In genomic region chr10:21161359-21162094, GRCm38 (mm10) we compare ENCODE assay signal across 8 mouse cellular contexts. TPM values are rescaled to one million over a fixed set of nuclear protein-coding genes. Genes with fewer than 3 reads are reported as not detected.
DNase-seq lines count a peak whose midpoint lies in the region; ATAC-seq and TF ChIP-seq lines count a peak whose summit lies in the region.

No protein-coding gene starts in this region.

- H3K4me3 ChIP-seq in lung, adult 2 months (replicated peaks; ENCODE audit: extremely low read depth, low read depth, low read length), result peak overlapping the region; percentile 48
- peak overlapping the region; percentile 73 for H3K4me3 ChIP-seq in hindbrain, embryonic 12.5 days
- peak overlapping the region; percentile 65 for H3K4me3 ChIP-seq in liver, postnatal 0 days (ENCODE audit: low read depth, low read length)

- peak overlapping the region; percentile 76 for H3K9ac ChIP-seq in hindbrain, embryonic 12.5 days
- peak overlapping the region; percentile 71 for H3K9ac ChIP-seq in liver, postnatal 0 days (replicated peaks)

- no peaks in the 10 kb centered on the region for H3K36me3 ChIP-seq in hindbrain, embryonic 12.5 days
- no peaks in the 10 kb centered on the region for H3K36me3 ChIP-seq in liver, postnatal 0 days (replicated peaks; ENCODE audit: insufficient read depth, low read length)

- no peak for TF ChIP-seq EP300 in liver, postnatal 0 days (IDR thresholded peaks at IDR 0.05; ENCODE audit: low read depth)

- TF ChIP-seq POLR2A in lung, adult 2 months (IDR thresholded peaks at IDR 0.05; ENCODE audit: borderline replicate concordance, extremely low read depth, low read depth, low read length), result no peak

- H3K27ac ChIP-seq in hindbrain, embryonic 12.5 days, result 0 out of 2 replicates have a peak overlapping the region, but pooled peaks have one; percentile 55
- H3K27ac ChIP-seq in liver, postnatal 0 days (ENCODE audit: low read depth), result peak overlapping the region; percentile 77; the same call in 1 of the 2 replicates

- peak; percentile 49 for ATAC-seq in hindbrain, embryonic 12.5 days (ENCODE audit: low FRiP score)
- ATAC-seq in liver, postnatal 0 days, result no peak; the same call in 1 of the 2 replicates
- no peak for ATAC-seq in activated CD4-positive, CD25-positive, alpha-beta regulatory T cell, adult 4 months

- H3K4me1 ChIP-seq in lung, adult 2 months (ENCODE audit: control insufficient read depth, insufficient read depth, low read length), result 0 out of 2 replicates have a peak, but pooled peaks cover 2% of the 10 kb centered on the region
- H3K4me1 ChIP-seq in hindbrain, embryonic 12.5 days, result peaks cover 19% of the 10 kb centered on the region
- peaks cover 23% of the 10 kb centered on the region; the same call in 1 of the 2 replicates for H3K4me1 ChIP-seq in liver, postnatal 0 days (ENCODE audit: insufficient read depth)

- no peak for DNase-seq in lung, adult 2 months
- DNase-seq in lung, postnatal 10 days, result no peak
- peak; percentile 51 for DNase-seq in c-Kit-positive CD71-positive TER-119-positive erythroid progenitor cells, embryonic 14.5 days (ENCODE audit: low spot score)
- peak; percentile 44 for DNase-seq in liver, postnatal 0 days
- DNase-seq in spleen, postnatal 36 days (ENCODE audit: low spot score in 2 of 2), result peak; percentile 36 to 45
- DNase-seq in cerebellum, adult 9-10 months, result no peak

- 6% methylated on average over 20 of the region's 20 CpGs for WGBS in lung, adult 2 months
- 3% methylated on average over 20 of the region's 20 CpGs for WGBS in hindbrain, embryonic 12.5 days
- WGBS in liver, postnatal 0 days (ENCODE audit: insufficient replicate concordance), result 4% methylated on average over 20 of the region's 20 CpGs

- H3K4me2 ChIP-seq in hindbrain, embryonic 12.5 days (replicated peaks), result peak overlapping the region; percentile 99
- peak overlapping the region; percentile 99 for H3K4me2 ChIP-seq in liver, postnatal 0 days (ENCODE audit: low read depth, low read length)

- peaks cover 37% of the 10 kb centered on the region for H3K27me3 ChIP-seq in hindbrain, embryonic 12.5 days
- H3K27me3 ChIP-seq in liver, postnatal 0 days (ENCODE audit: insufficient read depth, low read length), result peaks cover 15% of the 10 kb centered on the region; the same call in 1 of the 2 replicates

- no peak for TF ChIP-seq CTCF in lung, adult 2 months (IDR thresholded peaks at IDR 0.05; ENCODE audit: insufficient read depth, low read length)
- TF ChIP-seq CTCF in liver, postnatal 0 days (IDR thresholded peaks at IDR 0.05; ENCODE audit: low read depth), result no peak

- H3K9me3 ChIP-seq in hindbrain, embryonic 12.5 days (replicated peaks), result no peaks in the 10 kb centered on the region
- no peaks in the 10 kb centered on the region for H3K9me3 ChIP-seq in liver, postnatal 0 days (ENCODE audit: low read length)

RNA-seq across cellular contexts. Expression of gene Myb, which starts 0.7 kb away (rescaled TPM):
- 4.6 and 5.1 TPM in 2 replicates for polyA plus RNA-seq in lung, adult 2 months (2012; rRNA removed)
- 4.6 and 5.3 TPM in 2 replicates for polyA plus RNA-seq in hindbrain, embryonic 12.5 days (2016; fragmentation: Nextera tagmentation; extraction: Ambion mirVana)
- polyA plus RNA-seq in liver, postnatal 0 days (2015; fragmentation: Nextera tagmentation; extraction: Ambion mirVana), result 10.0 and 11.1 TPM in 2 replicates
- 10 to 100 TPM in 1 of 2 experiments, 1 to 10 TPM in 1; 8.7 to 12.6 TPM for polyA plus RNA-seq in activated CD4-positive, CD25-positive, alpha-beta regulatory T cell, adult 4 months (2017; shearing (Covaris generic))

Comparison
In these comparisons a context has a peak if more than half of its experiments do, and no peak if none do; other contexts are left out.
1. DNase-seq: peak in c-Kit-positive CD71-positive TER-119-positive erythroid progenitor cells, embryonic 14.5 days (single experiment), liver, postnatal 0 days (single experiment) and spleen, postnatal 36 days (2 of 2); none in lung, adult 2 months (single experiment), lung, postnatal 10 days (single experiment) and cerebellum, adult 9-10 months (single experiment).
2. Peak in every context shown above with its lines, with median percentiles within 50 percentile points of each other: H3K4me3 ChIP-seq.